Mouse (Mus musculus) heart, adult 2 months (tissue): ENCODE results near the gene Lman1l. TPM values are rescaled to one million over a fixed set of nuclear protein-coding genes. Genes with fewer than 3 reads are reported as not detected.

Experiments used
- DNase-seq, 2 experiments: peaks; one replicate each; pipeline ENCODE4 v3.0.0; 2021
- H3K27ac ChIP-seq: fragments of 200-600 bp; 2 replicates; pipeline ENCODE4 v1.8.1; 2022
- H3K27me3 ChIP-seq: fragments of 200-500 bp; 2 replicates; pipeline ENCODE4 v1.6.1; 2012; ENCODE audit warnings: mild to moderate bottlenecking, low read length, inconsistent platforms, mixed read lengths; ENCODE audit not compliant: control insufficient read depth, insufficient read depth
- H3K36me3 ChIP-seq: fragments of 200-500 bp; 2 replicates; pipeline ENCODE4 v1.6.1; 2012; ENCODE audit warnings: low read length, inconsistent platforms; ENCODE audit not compliant: control insufficient read depth, insufficient read depth
- H3K4me1 ChIP-seq: fragments of 200-500 bp; 2 replicates; pipeline ENCODE4 v1.6.1; 2011; ENCODE audit warnings: low read length; ENCODE audit not compliant: control insufficient read depth, insufficient read depth
- H3K4me3 ChIP-seq: fragments of 200-600 bp; 2 replicates; pipeline ENCODE4 v1.8.1; 2022
- H3K79me2 ChIP-seq: fragments of 200-500 bp; replicated peaks from 2 replicates; pipeline ENCODE4 v1.6.1; 2012; ENCODE audit warnings: mild to moderate bottlenecking, inconsistent platforms, low read length, moderate library complexity, mixed read lengths; ENCODE audit not compliant: control insufficient read depth, insufficient read depth
- H3K9ac ChIP-seq: fragments of 200-500 bp; 2 replicates; pipeline ENCODE4 v1.6.1; 2012; ENCODE audit warnings: low read depth, mild to moderate bottlenecking, control low read depth, inconsistent platforms, low read length, mixed read lengths
- CTCF ChIP-seq: fragments of 200-600 bp; IDR thresholded peaks from 2 replicates; pipeline ENCODE4 v1.8.1; 2022; ENCODE audit warnings: antibody characterized with exemption, mild to moderate bottlenecking, moderate library complexity
- EP300 ChIP-seq: fragments of 200-500 bp; IDR thresholded peaks from 2 replicates; pipeline ENCODE4 v1.6.1; 2011; ENCODE audit warnings: low read depth, low read length, control low read depth; ENCODE audit not compliant: insufficient read depth
- POLR2A ChIP-seq: fragments of 200-500 bp; IDR thresholded peaks from 2 replicates; pipeline ENCODE4 v1.6.1; 2011; ENCODE audit warnings: mild to moderate bottlenecking, low read depth, low read length, control low read depth; ENCODE audit not compliant: insufficient read depth
- WGBS: fragments of 180-500 bp; shearing (Covaris S2); methylation state at CpG from one replicate; pipeline ENCODE4 v1.1.7; 2018; 5-methylcytosine and 5-hydroxymethylcytosine counted together
- intact Hi-C: fragments of 180-260 bp; cut with DNase I; formaldehyde crosslinking; loops from one replicate; pipeline ENCODE4 v1.15.1; 2025
- polyA plus RNA-seq: library from polyadenylated mRNA; depleted of rRNA; stranded (reverse); fragments of >200 nt; gene quantifications from 2 replicates; pipeline ENCODE4 v1.2.3, GENCODE M21; 2012
- total RNA-seq, 2 experiments: library from RNA; stranded (reverse); gene quantifications; 2 replicates each; pipeline ENCODE4 v1.2.3; 2021

The Lman1l gene
- total and polyA plus RNA-seq, 3 experiments, result 0.20 TPM; not detected in 2

GRCm38 (mm10) chr9:57625674-57626500, 5.3 kb upstream of the Lman1l start:
- intact Hi-C loops, result no loop called here
- 78% methylated on average over 15 of the region's 15 CpGs for WGBS
- Histone ChIP-seq H3K27ac (no peak overlapping the region), H3K79me2 (no peaks in the 10 kb centered on the region), H3K36me3 (no peaks in the 10 kb centered on the region), H3K4me3 (no peak overlapping the region), H3K4me1 (no peaks in the 10 kb centered on the region), H3K9ac (no peak overlapping the region), H3K27me3 (no peaks in the 10 kb centered on the region)
- DNase-seq, result no peak
- TF ChIP-seq POLR2A (no peak), EP300 (no peak), CTCF (no peak)

GRCm38 (mm10) chr9:57624295-57624694, 3.7 kb upstream of the Lman1l start:
- 81% methylated on average over 7 of the region's 7 CpGs for WGBS
- Histone ChIP-seq H3K27ac (no peak overlapping the region), H3K4me1 (no peaks in the 10 kb centered on the region; the same call in 1 of the 2 replicates), H3K9ac (no peak overlapping the region), H3K36me3 (no peaks in the 10 kb centered on the region), H3K79me2 (no peaks in the 10 kb centered on the region), H3K27me3 (no peaks in the 10 kb centered on the region), H3K4me3 (no peak overlapping the region)
- intact Hi-C loops, result no loop called here
- TF ChIP-seq EP300 (no peak), CTCF (no peak), POLR2A (no peak)
- DNase-seq, result no peak

GRCm38 (mm10) chr9:57618854-57619253, 1.7 kb downstream of the Lman1l start:
- DNase-seq, result no peak
- Histone ChIP-seq H3K27me3 (no peaks in the 10 kb centered on the region), H3K27ac (no peak overlapping the region), H3K36me3 (no peaks in the 10 kb centered on the region), H3K4me1 (no peaks in the 10 kb centered on the region; the same call in 1 of the 2 replicates), H3K4me3 (no peak overlapping the region), H3K79me2 (no peaks in the 10 kb centered on the region), H3K9ac (no peak overlapping the region)
- intact Hi-C loops, result no loop called here
- WGBS, result 60% methylated on average over 8 of the region's 8 CpGs
- no peak for TF ChIP-seq CTCF
- no peak for TF ChIP-seq EP300
- no peak for TF ChIP-seq POLR2A

- no peaks in the 10 kb centered on the region; the same call in 1 of the 2 replicates for H3K4me1 ChIP-seq
- no peak for TF ChIP-seq CTCF
- TF ChIP-seq POLR2A, result no peak
- TF ChIP-seq EP300, result no peak
- DNase-seq, result no peak
- H3K9ac ChIP-seq, result no peak overlapping the region
- H3K4me3 ChIP-seq, result no peak overlapping the region
- WGBS, result 54% methylated on average over 8 of the region's 8 CpGs
- no peaks in the 10 kb centered on the region for H3K79me2 ChIP-seq
- no peaks in the 10 kb centered on the region for H3K36me3 ChIP-seq
- no peak overlapping the region for H3K27ac ChIP-seq
- H3K27me3 ChIP-seq, result no peaks in the 10 kb centered on the region
- intact Hi-C loops, result no loop called here
Measured at GRCm38 (mm10) chr9:57617556-57618169, 2.9 kb downstream of the Lman1l start.

GRCm38 (mm10) chr9:57614786-57615185, 5.8 kb downstream of the Lman1l start:
- Histone ChIP-seq H3K36me3 (no peaks in the 10 kb centered on the region), H3K4me3 (no peak overlapping the region), H3K27me3 (no peaks in the 10 kb centered on the region), H3K9ac (no peak overlapping the region), H3K79me2 (no peaks in the 10 kb centered on the region), H3K27ac (no peak overlapping the region; the same call in 1 of the 2 replicates), H3K4me1 (peaks cover 2% of the 10 kb centered on the region; the same call in 1 of the 2 replicates)
- WGBS, result 59% methylated on average over 4 of the region's 4 CpGs
- TF ChIP-seq CTCF (no peak), EP300 (no peak), POLR2A (no peak)
- DNase-seq, result no peak
- intact Hi-C loops, result no loop called here

GRCm38 (mm10) chr9:57613975-57614374, 6.6 kb downstream of the Lman1l start:
- no peaks in the 10 kb centered on the region for H3K79me2 ChIP-seq
- WGBS, result 48% methylated on average over 7 of the region's 7 CpGs

More at GRCm38 (mm10) chr9:57613975-57614374, 6.6 kb downstream of the Lman1l start:
- intact Hi-C loops, result no loop called here
- Histone ChIP-seq H3K36me3 (no peaks in the 10 kb centered on the region), H3K9ac (no peak overlapping the region), H3K4me1 (peaks cover 2% of the 10 kb centered on the region; the same call in 1 of the 2 replicates), H3K4me3 (no peak overlapping the region), H3K27me3 (no peaks in the 10 kb centered on the region), H3K27ac (no peak overlapping the region)
- TF ChIP-seq CTCF (no peak), EP300 (no peak), POLR2A (no peak)
- DNase-seq, result no peak
